Mouse (Mus musculus): ENCODE measurements around the gene Utp3.
"Not testable (repeated sequence)": the region's sequence is repeated elsewhere in the genome, so short reads cannot be mapped to it uniquely, and the experiment has no call there.

Gene Utp3

GRCm38 (mm10) chr5:88554086-88554886 lies at the start of gene Utp3:
TSS of gene Utp3 (plus strand) at chr5:88554462.
- peak; percentile 96 to 99 for DNase-seq (ENCODE audit: low spot score in 2 of 2)

- no peak for DNase-seq (ENCODE audit: low spot score in 2 of 2)
Observed at GRCm38 (mm10) chr5:88508555-88508954, 45.7 kb upstream of the Utp3 start.

GRCm38 (mm10) chr5:88508990-88509389 lies 45.3 kb upstream of the Utp3 start:
- DNase-seq (ENCODE audit: low spot score in 2 of 2): no peak

- DNase-seq (ENCODE audit: low spot score in 2 of 2): no peak
Observed at GRCm38 (mm10) chr5:88519232-88519631, 35.0 kb upstream of the Utp3 start.

- no peak for DNase-seq (ENCODE audit: low spot score in 2 of 2)
Observed at GRCm38 (mm10) chr5:88527657-88528056, 26.6 kb upstream of the Utp3 start, which contains the start of gene Jchain. TSS of gene Jchain (minus strand) at chr5:88527891.

- no peak for DNase-seq (ENCODE audit: low spot score in 2 of 2)
Observed at GRCm38 (mm10) chr5:88530908-88531307, 23.4 kb upstream of the Utp3 start.

GRCm38 (mm10) chr5:88534697-88535096 lies 19.6 kb upstream of the Utp3 start:
- DNase-seq (ENCODE audit: low spot score in 2 of 2): no peak

GRCm38 (mm10) chr5:88540845-88541244 lies 13.4 kb upstream of the Utp3 start:
- DNase-seq (ENCODE audit: low spot score in 2 of 2): no peak

GRCm38 (mm10) chr5:88542651-88543282 lies 11.5 kb upstream of the Utp3 start:
- DNase-seq (ENCODE audit: low spot score in 2 of 2): peak in 1 of 2 experiments; percentile 29

- DNase-seq (ENCODE audit: low spot score in 2 of 2): not testable (repeated sequence)
Observed at GRCm38 (mm10) chr5:88544411-88544810, 9.9 kb upstream of the Utp3 start.

- no peak for DNase-seq (ENCODE audit: low spot score in 2 of 2)
Observed at GRCm38 (mm10) chr5:88545536-88545935, 8.7 kb upstream of the Utp3 start.

GRCm38 (mm10) chr5:88553271-88554085 lies 784 bp upstream of the Utp3 start:
- DNase-seq (ENCODE audit: low spot score in 2 of 2): no peak

- DNase-seq (ENCODE audit: low spot score in 2 of 2): no peak
Observed at GRCm38 (mm10) chr5:88558991-88559390, 4.7 kb downstream of the Utp3 start.

GRCm38 (mm10) chr5:88561080-88561814 lies 7.0 kb downstream of the Utp3 start:
- DNase-seq (ENCODE audit: low spot score in 2 of 2): no peak

GRCm38 (mm10) chr5:88562863-88563780 lies 8.9 kb downstream of the Utp3 start:
- DNase-seq (ENCODE audit: low spot score in 2 of 2): no peak

GRCm38 (mm10) chr5:88564501-88565147 lies 10.4 kb downstream of the Utp3 start, which contains the start of gene Rufy3:
TSS of gene Rufy3 (plus strand) at chr5:88565040.
- peak in 1 of 2 experiments; percentile 60 for DNase-seq (ENCODE audit: low spot score in 2 of 2)

- no peak for DNase-seq (ENCODE audit: low spot score in 2 of 2)
Observed at GRCm38 (mm10) chr5:88565148-88566033, 11.1 kb downstream of the Utp3 start.

GRCm38 (mm10) chr5:88566034-88566841 lies 12.0 kb downstream of the Utp3 start:
- DNase-seq (ENCODE audit: low spot score in 2 of 2): no peak

All from frontal cortex, postnatal 25 days (tissue).